Mouse (Mus musculus) ES-E14 (cell line): ENCODE data around the gene Prdm8.

Experiments used
- CHD2 ChIP-seq: IDR thresholded peaks from 2 replicates; pipeline ENCODE4 v1.6.1; 2014; ENCODE audit warnings: mild to moderate bottlenecking, low read depth, low read length, inconsistent platforms
- HCFC1 ChIP-seq: IDR thresholded peaks from 2 replicates; pipeline ENCODE4 v1.6.1; 2012; ENCODE audit warnings: low read length, inconsistent platforms, borderline replicate concordance; ENCODE audit not compliant: insufficient read depth
- MAFK ChIP-seq: IDR thresholded peaks from 2 replicates; pipeline ENCODE4 v1.6.1; 2014; ENCODE audit warnings: mild to moderate bottlenecking, low read depth, low read length, inconsistent platforms; ENCODE audit not compliant: insufficient read depth
- ZC3H11A ChIP-seq: IDR thresholded peaks from 2 replicates; pipeline ENCODE4 v1.6.1; 2012; ENCODE audit warnings: low read depth, mild to moderate bottlenecking, inconsistent platforms, low read length, borderline replicate concordance
- ZNF384 ChIP-seq: IDR thresholded peaks from 2 replicates; pipeline ENCODE4 v1.6.1; 2012; ENCODE audit warnings: low read depth, low read length, inconsistent platforms

DNA sequence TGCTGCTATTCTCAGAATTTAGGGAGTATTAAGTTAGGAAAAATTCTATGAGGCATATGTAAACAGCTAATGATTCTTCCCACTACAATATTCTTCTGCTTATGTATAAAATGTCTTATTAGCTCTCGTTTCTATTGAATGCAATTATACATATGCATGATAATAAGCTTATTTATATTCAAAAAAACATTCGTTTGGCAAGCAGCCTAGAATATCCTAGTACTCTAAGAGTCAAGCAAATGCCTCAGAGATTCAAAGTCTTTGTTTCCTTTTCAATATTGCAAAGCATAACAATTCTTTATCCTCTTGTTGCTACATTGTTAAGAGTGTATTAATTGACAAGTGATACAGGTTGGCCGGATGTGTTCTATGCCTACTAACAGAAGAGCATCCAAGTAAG is 34.6 kb downstream of the Prdm8 start:
- TF ChIP-seq HCFC1: no peak
- TF ChIP-seq CHD2: no peak
- no peak for TF ChIP-seq ZC3H11A
- TF ChIP-seq MAFK: no peak
- no peak for TF ChIP-seq ZNF384
